Mouse (Mus musculus) hindbrain, embryonic 13.5 days (tissue): ENCODE data around the gene Hist1h2ad. TPM values are rescaled to one million over a fixed set of nuclear protein-coding genes. Genes with fewer than 3 reads are reported as not detected.
"Not testable (repeated sequence)": the region's sequence is repeated elsewhere in the genome, so short reads cannot be mapped to it uniquely, and the experiment has no call there.

Experiments
- ATAC-seq: fragments of 200-750 bp; cut with Nextera tagmentation; 2 replicates; pipeline ENCODE4 v1.8.0; 2017; ENCODE audit warnings: moderate TSS enrichment; ENCODE audit not compliant: low FRiP score
- H3K27ac ChIP-seq: fragments of 300-500 bp; sonication (generic); 2 replicates; pipeline ENCODE4 v1.5.1; 2015; ENCODE audit warnings: inconsistent platforms, mild to moderate bottlenecking, moderate library complexity
- H3K27me3 ChIP-seq: fragments of 300-500 bp; sonication (generic); 2 replicates; pipeline ENCODE4 v1.6.1; 2015; ENCODE audit warnings: mild to moderate bottlenecking, inconsistent platforms
- H3K36me3 ChIP-seq: fragments of 300-500 bp; sonication (generic); 2 replicates; pipeline ENCODE4 v1.6.1; 2015; ENCODE audit warnings: mild to moderate bottlenecking, inconsistent platforms
- H3K4me1 ChIP-seq: fragments of 300-500 bp; sonication (generic); replicated peaks from 2 replicates; pipeline ENCODE4 v1.6.1; 2015; ENCODE audit warnings: inconsistent platforms
- H3K4me2 ChIP-seq: fragments of 300-500 bp; sonication (generic); 2 replicates; pipeline ENCODE4 v1.6.1; 2015; ENCODE audit warnings: inconsistent platforms, mild to moderate bottlenecking, moderate library complexity
- H3K4me3 ChIP-seq: fragments of 300-500 bp; sonication (generic); 2 replicates; pipeline ENCODE4 v1.5.1; 2015; ENCODE audit warnings: mild to moderate bottlenecking, inconsistent platforms
- H3K9ac ChIP-seq: fragments of 300-500 bp; sonication (generic); 2 replicates; pipeline ENCODE4 v1.6.1; 2015; ENCODE audit warnings: mild to moderate bottlenecking, inconsistent platforms
- H3K9me3 ChIP-seq: fragments of 300-500 bp; sonication (generic); 2 replicates; pipeline ENCODE4 v1.6.1; 2016; ENCODE audit warnings: inconsistent platforms
- WGBS: fragments of 180-500 bp; shearing (Covaris S2); methylation state at CpG from one replicate; pipeline ENCODE4 v1.1.7; 2015; 5-methylcytosine and 5-hydroxymethylcytosine counted together
- polyA plus RNA-seq: library from polyadenylated mRNA; unstranded; fragments of >200 nt; fragmentation: Nextera tagmentation; extraction: Ambion mirVana; gene quantifications from 2 replicates; pipeline ENCODE4 v1.2.1, GENCODE M21; 2015

Hist1h2ad gene
- polyA plus RNA-seq, 1 experiment from 2014 or later, result 0.61 TPM

- H3K27ac ChIP-seq, result no peak overlapping the region
- H3K4me3 ChIP-seq, result no peak overlapping the region
- H3K4me1 ChIP-seq, result no peaks in the 10 kb centered on the region
- 84% methylated on average over 3 of the region's 3 CpGs for WGBS
- no peak for ATAC-seq
- no peak overlapping the region for H3K9ac ChIP-seq
- H3K4me2 ChIP-seq, result no peak overlapping the region
- H3K36me3 ChIP-seq, result no peaks in the 10 kb centered on the region
- H3K27me3 ChIP-seq, result no peaks in the 10 kb centered on the region
- no peaks in the 10 kb centered on the region for H3K9me3 ChIP-seq
These were observed 30.9 kb downstream of the Hist1h2ad start for GRCm38 (mm10) chr13:23605052-23605451.

- no peak for ATAC-seq
- Histone ChIP-seq H3K27ac (no peak overlapping the region), H3K27me3 (no peaks in the 10 kb centered on the region), H3K4me3 (no peak overlapping the region), H3K36me3 (no peaks in the 10 kb centered on the region), H3K4me2 (no peak overlapping the region), H3K9ac (no peak overlapping the region), H3K4me1 (no peaks in the 10 kb centered on the region), H3K9me3 (no peaks in the 10 kb centered on the region)
- WGBS, result 90% methylated on average over 4 of the region's 4 CpGs
These were observed 35.0 kb downstream of the Hist1h2ad start for GRCm38 (mm10) chr13:23609209-23609608.

GRCm38 (mm10) chr13:23609844-23610243 is 35.7 kb downstream of the Hist1h2ad start:
- Histone ChIP-seq H3K9ac (no peak overlapping the region), H3K4me1 (no peaks in the 10 kb centered on the region), H3K36me3 (no peaks in the 10 kb centered on the region), H3K4me3 (no peak overlapping the region), H3K9me3 (no peaks in the 10 kb centered on the region), H3K27me3 (no peaks in the 10 kb centered on the region), H3K27ac (no peak overlapping the region), H3K4me2 (no peak overlapping the region)
- no peak for ATAC-seq

GRCm38 (mm10) chr13:23610393-23610792 is 36.2 kb downstream of the Hist1h2ad start:
- H3K27ac ChIP-seq, result no peak overlapping the region

GRCm38 (mm10) chr13:23611638-23612037 is 37.5 kb downstream of the Hist1h2ad start:
- WGBS, result 96% methylated on average over 3 of the region's 3 CpGs
- H3K9me3 ChIP-seq, result no peaks in the 10 kb centered on the region
- H3K9ac ChIP-seq, result no peak overlapping the region
- ATAC-seq, result no peak
- no peaks in the 10 kb centered on the region for H3K4me1 ChIP-seq
- H3K36me3 ChIP-seq, result no peaks in the 10 kb centered on the region
- H3K4me3 ChIP-seq, result no peak overlapping the region
- no peak overlapping the region for H3K4me2 ChIP-seq
- no peaks in the 10 kb centered on the region for H3K27me3 ChIP-seq
- no peak overlapping the region for H3K27ac ChIP-seq

More at GRCm38 (mm10) chr13:23610393-23610792, 36.2 kb downstream of the Hist1h2ad start:
- H3K9ac ChIP-seq, result no peak overlapping the region
- H3K36me3 ChIP-seq, result no peaks in the 10 kb centered on the region
- no peak overlapping the region for H3K4me3 ChIP-seq
- no peaks in the 10 kb centered on the region for H3K9me3 ChIP-seq
- no peaks in the 10 kb centered on the region for H3K4me1 ChIP-seq
- 77% methylated on average over 2 of the region's 2 CpGs for WGBS
- H3K4me2 ChIP-seq, result no peak overlapping the region
- H3K27me3 ChIP-seq, result no peaks in the 10 kb centered on the region
- ATAC-seq, result no peak

- peak overlapping the region; percentile 73 for H3K9ac ChIP-seq
- H3K9me3 ChIP-seq, result no peaks in the 10 kb centered on the region
- ATAC-seq, result no peak
- H3K27me3 ChIP-seq, result no peaks in the 10 kb centered on the region
- peak overlapping the region; percentile 99 for H3K4me2 ChIP-seq
- 59% methylated on average over 12 of the region's 12 CpGs for WGBS
- peaks cover 15% of the 10 kb centered on the region for H3K4me1 ChIP-seq
- no peaks in the 10 kb centered on the region for H3K36me3 ChIP-seq
- H3K27ac ChIP-seq, result peak overlapping the region; percentile 92
- peak overlapping the region; percentile 63 for H3K4me3 ChIP-seq
These were observed 46.0 kb downstream of the Hist1h2ad start for GRCm38 (mm10) chr13:23620056-23620732.

GRCm38 (mm10) chr13:23620733-23621531 is 46.8 kb downstream of the Hist1h2ad start, which contains the start of gene Hist1h2be:
TSS of gene Hist1h2be (minus strand) at chr13:23621124.
- ATAC-seq, result peak; percentile 90
- under 1% methylated on average over 27 of the region's 27 CpGs for WGBS
- Histone ChIP-seq H3K9ac (peak within 1 kb of the TSS; percentile 88), H3K4me1 (peaks cover 15% of the 10 kb centered on the region), H3K27ac (peak within 1 kb of the TSS; percentile 96), H3K36me3 (no peaks in the 10 kb centered on the region), H3K9me3 (no peaks in the 10 kb centered on the region), H3K27me3 (no peaks in the 10 kb centered on the region), H3K4me2 (peak within 1 kb of the TSS; percentile 99), H3K4me3 (peak within 1 kb of the TSS; percentile 63)

GRCm38 (mm10) chr13:23621532-23622174 is 47.5 kb downstream of the Hist1h2ad start:
- WGBS, result under 1% methylated on average over 18 of the region's 18 CpGs
- peak; percentile 86 for ATAC-seq
- H3K9ac ChIP-seq, result peak overlapping the region; percentile 88

GRCm38 (mm10) chr13:23622175-23622671 is 48.0 kb downstream of the Hist1h2ad start, which contains the start of gene Hist1h1e:
TSS of gene Hist1h1e (minus strand) at chr13:23622558.
- Histone ChIP-seq H3K27ac (peak within 1 kb of the TSS; percentile 96), H3K4me2 (peak within 1 kb of the TSS; percentile 99), H3K4me3 (peak within 1 kb of the TSS; percentile 63), H3K4me1 (peaks cover 15% of the 10 kb centered on the region), H3K9ac (peak within 1 kb of the TSS; percentile 88)
- not testable (repeated sequence) for H3K9me3 ChIP-seq, H3K36me3 ChIP-seq, H3K27me3 ChIP-seq
- ATAC-seq, result peak; percentile 93
- WGBS, result under 1% methylated on average over 53 of the region's 53 CpGs

More at GRCm38 (mm10) chr13:23621532-23622174, 47.5 kb downstream of the Hist1h2ad start:
- peak overlapping the region; percentile 96 for H3K27ac ChIP-seq
- no peaks in the 10 kb centered on the region for H3K27me3 ChIP-seq
- peak overlapping the region; percentile 63 for H3K4me3 ChIP-seq
- peaks cover 15% of the 10 kb centered on the region for H3K4me1 ChIP-seq
- no peaks in the 10 kb centered on the region for H3K36me3 ChIP-seq
- no peaks in the 10 kb centered on the region for H3K9me3 ChIP-seq
- peak overlapping the region; percentile 99 for H3K4me2 ChIP-seq

GRCm38 (mm10) chr13:23622861-23623450 is 48.8 kb downstream of the Hist1h2ad start:
- Histone ChIP-seq H3K4me3 (peak overlapping the region; percentile 63), H3K4me2 (peak overlapping the region; percentile 99), H3K9ac (peak overlapping the region; percentile 88), H3K27ac (peak overlapping the region; percentile 96), H3K36me3 (no peaks in the 10 kb centered on the region), H3K27me3 (no peaks in the 10 kb centered on the region), H3K4me1 (peaks cover 15% of the 10 kb centered on the region), H3K9me3 (no peaks in the 10 kb centered on the region)
- WGBS, result 30% methylated on average over 7 of the region's 7 CpGs
- no peak for ATAC-seq
